Mouse (Mus musculus): ENCODE data around the gene Sox2. TPM values are rescaled to one million over a fixed set of nuclear protein-coding genes. Genes with fewer than 3 reads are reported as not detected.

Gene Sox2
- polyA plus RNA-seq, 1 experiment: 0.04 TPM

GRCm38 (mm10) chr3:34658241-34658965, 8.2 kb downstream of the Sox2 start:
- DNase-seq (ENCODE audit: low read depth, low spot score): no peak
- WGBS: 58% methylated on average over 7 of the region's 7 CpGs

- DNase-seq (ENCODE audit: low read depth, low spot score): no peak
- WGBS: 54% methylated on average over 8 of the region's 8 CpGs
Measured at GRCm38 (mm10) chr3:34658966-34659535, 8.8 kb downstream of the Sox2 start.

- no peak for DNase-seq (ENCODE audit: low read depth, low spot score)
- WGBS: 13% methylated on average over 6 of the region's 6 CpGs
Measured at GRCm38 (mm10) chr3:34659861-34660260, 9.7 kb downstream of the Sox2 start.

GRCm38 (mm10) chr3:34660542-34661290, 10.5 kb downstream of the Sox2 start:
- 9% methylated on average over 14 of the region's 14 CpGs for WGBS

GRCm38 (mm10) chr3:34661341-34662007, 11.3 kb downstream of the Sox2 start:
- 4% methylated on average over 32 of the region's 32 CpGs for WGBS

More at GRCm38 (mm10) chr3:34660542-34661290, 10.5 kb downstream of the Sox2 start:
- DNase-seq (ENCODE audit: low read depth, low spot score): no peak

GRCm38 (mm10) chr3:34662008-34662711, 12.0 kb downstream of the Sox2 start:
- WGBS: 13% methylated on average over 15 of the region's 15 CpGs

More at GRCm38 (mm10) chr3:34661341-34662007, 11.3 kb downstream of the Sox2 start:
- no peak for DNase-seq (ENCODE audit: low read depth, low spot score)

GRCm38 (mm10) chr3:34662712-34663655, 12.8 kb downstream of the Sox2 start:
- DNase-seq (ENCODE audit: low read depth, low spot score): no peak
- 3% methylated on average over 53 of the region's 53 CpGs for WGBS

More at GRCm38 (mm10) chr3:34662008-34662711, 12.0 kb downstream of the Sox2 start:
- no peak for DNase-seq (ENCODE audit: low read depth, low spot score)

GRCm38 (mm10) chr3:34663701-34664635, 13.8 kb downstream of the Sox2 start:
- DNase-seq (ENCODE audit: low read depth, low spot score): no peak
- WGBS: 4% methylated on average over 58 of the region's 58 CpGs

- 3% methylated on average over 31 of the region's 31 CpGs for WGBS
- DNase-seq (ENCODE audit: low read depth, low spot score): no peak
Measured at GRCm38 (mm10) chr3:34664636-34665531, 14.7 kb downstream of the Sox2 start.

- WGBS: 7% methylated on average over 10 of the region's 10 CpGs
- no peak for DNase-seq (ENCODE audit: low read depth, low spot score)
Measured at GRCm38 (mm10) chr3:34665751-34666665, 15.8 kb downstream of the Sox2 start.

- DNase-seq (ENCODE audit: low read depth, low spot score): no peak
- 44% methylated on average over 2 of the region's 2 CpGs for WGBS
Measured at GRCm38 (mm10) chr3:34667180-34667579, 17.0 kb downstream of the Sox2 start.

GRCm38 (mm10) chr3:34667881-34668817, 17.9 kb downstream of the Sox2 start:
- DNase-seq (ENCODE audit: low read depth, low spot score): no peak
- 12% methylated on average over 18 of the region's 18 CpGs for WGBS

- WGBS: 23% methylated on average over 15 of the region's 15 CpGs
- no peak for DNase-seq (ENCODE audit: low read depth, low spot score)
Measured at GRCm38 (mm10) chr3:34671024-34671660, 20.9 kb downstream of the Sox2 start.

- no peak for DNase-seq (ENCODE audit: low read depth, low spot score)
- 34% methylated on average over 7 of the region's 7 CpGs for WGBS
Measured at GRCm38 (mm10) chr3:34678840-34679239, 28.6 kb downstream of the Sox2 start.
